ENCODE assay signal across 1 mouse cellular context in genomic region chr17:31511792-31512495, GRCm38 (mm10).
TF ChIP-seq lines count a peak whose summit lies in the region.

No protein-coding gene starts in this region.

TF ChIP-seq in myocyte, 11 proteins besides CTCF, POLR2A, EP300 and RAD21 (continued from another document):
- no peak for TF ChIP-seq CEBPB (IDR thresholded peaks at IDR 0.05; ENCODE audit: insufficient read depth, poor library complexity, severe bottlenecking)
